Mouse (Mus musculus) lung, adult 18-20 months (tissue): ENCODE data around the gene Tmem239.

Source experiments
- DNase-seq, 2 experiments: peaks; one replicate each; pipeline ENCODE4 v3.0.0; 2022; ENCODE audit warnings: mixed read lengths in 2 of 2

Tmem239 gene

GRCm38 (mm10) chr2:130411558-130412495, 5.5 kb downstream of the Tmem239 start:
- DNase-seq: peak; percentile 70 to 80

- DNase-seq: no peak
Measured at GRCm38 (mm10) chr2:130412775-130413174, 6.5 kb downstream of the Tmem239 start.

GRCm38 (mm10) chr2:130414094-130414856, 8.0 kb downstream of the Tmem239 start:
- DNase-seq: no peak

- no peak for DNase-seq
Measured at GRCm38 (mm10) chr2:130421781-130422620, 15.7 kb downstream of the Tmem239 start.

GRCm38 (mm10) chr2:130423397-130424125, 17.3 kb downstream of the Tmem239 start:
- DNase-seq: peak; percentile 69 to 72

- DNase-seq: peak; percentile 93
Measured at GRCm38 (mm10) chr2:130424126-130424853, 18.0 kb downstream of the Tmem239 start, which contains the start of the genes Vps16 and Pced1a. Vps16 (plus strand) TSS chr2:130424339. Pced1a (minus strand) TSS chr2:130424701.

GRCm38 (mm10) chr2:130425112-130425511, 18.8 kb downstream of the Tmem239 start:
- no peak for DNase-seq

GRCm38 (mm10) chr2:130429851-130430250, 23.6 kb downstream of the Tmem239 start:
- no peak for DNase-seq

- no peak for DNase-seq
Measured at GRCm38 (mm10) chr2:130430484-130430883, 24.2 kb downstream of the Tmem239 start.

- DNase-seq: no peak
Measured at GRCm38 (mm10) chr2:130432157-130432556, 25.9 kb downstream of the Tmem239 start.

- peak in 1 of 2 experiments; percentile 54 for DNase-seq
Measured at GRCm38 (mm10) chr2:130433152-130433551, 26.9 kb downstream of the Tmem239 start.

GRCm38 (mm10) chr2:130436769-130437168, 30.5 kb downstream of the Tmem239 start:
- DNase-seq: no peak

- no peak for DNase-seq
Measured at GRCm38 (mm10) chr2:130438861-130439260, 32.6 kb downstream of the Tmem239 start.

GRCm38 (mm10) chr2:130439840-130440480, 33.7 kb downstream of the Tmem239 start:
- no peak for DNase-seq

- DNase-seq: no peak
Measured at GRCm38 (mm10) chr2:130442162-130442561, 35.9 kb downstream of the Tmem239 start.

GRCm38 (mm10) chr2:130448449-130448848, 42.2 kb downstream of the Tmem239 start:
- no peak for DNase-seq

- DNase-seq: no peak
Measured at GRCm38 (mm10) chr2:130449021-130449793, 42.9 kb downstream of the Tmem239 start.

GRCm38 (mm10) chr2:130449794-130450433, 43.6 kb downstream of the Tmem239 start, which contains the start of gene Ptpra:
Ptpra (plus strand) TSS chr2:130450278.
- DNase-seq: peak; percentile 89 to 90

GRCm38 (mm10) chr2:130450434-130450796, 44.1 kb downstream of the Tmem239 start:
- DNase-seq: peak; percentile 71 to 75
